8 mouse cellular contexts compared by ENCODE assay signal in genomic region chr5:122146056-122146580, GRCm38 (mm10). TPM values are rescaled to one million over a fixed set of nuclear protein-coding genes. Genes with fewer than 3 reads are reported as not detected.
DNase-seq lines count a peak whose midpoint lies in the region; ATAC-seq and TF ChIP-seq lines count a peak whose summit lies in the region.

No protein-coding gene starts in this region.

- no peaks in the 10 kb centered on the region for H3K36me3 ChIP-seq in ES-E14 (ENCODE audit: control insufficient read depth, insufficient read depth, low read length, poor library complexity, severe bottlenecking)
- no peaks in the 10 kb centered on the region for H3K36me3 ChIP-seq in hindbrain, postnatal 0 days (ENCODE audit: insufficient read depth, low read length)
- H3K36me3 ChIP-seq in liver, embryonic 16.5 days (ENCODE audit: control insufficient read depth, insufficient read depth), result no peaks in the 10 kb centered on the region

- peak; percentile 49 for DNase-seq in adrenal gland, adult 2 months
- no peak for DNase-seq in adrenal gland, postnatal 4 days (ENCODE audit: low spot score in 2 of 2)
- DNase-seq in ES-E14 (ENCODE audit: low read depth, low spot score), result no peak
- DNase-seq in gastrocnemius, postnatal 25 days, result peak; percentile 76
- no peak for DNase-seq in hindbrain, postnatal 0 days (ENCODE audit: low spot score)
- peak; percentile 91 for DNase-seq in skeletal muscle tissue, adult 2 months (ENCODE audit: low read depth, low spot score)

- peak overlapping the region; percentile 38; the same call in 1 of the 2 replicates for H3K27ac ChIP-seq in ES-E14 (ENCODE audit: insufficient read depth, low read depth, low read length, poor library complexity, severe bottlenecking)
- H3K27ac ChIP-seq in hindbrain, postnatal 0 days, result peak overlapping the region; percentile 60; the same call in 1 of the 2 replicates
- H3K27ac ChIP-seq in liver, embryonic 16.5 days (ENCODE audit: low read length), result peak overlapping the region; percentile 46

- H3K4me3 ChIP-seq in ES-E14 (ENCODE audit: insufficient read depth in 1 of 2, low read depth in 1 of 2, low read length in 2 of 2, poor library complexity in 1 of 2, severe bottlenecking in 1 of 2), result peak overlapping the region in 1 of 2 experiments; percentile 49; a peak in 2 of 4 replicates
- H3K4me3 ChIP-seq in hindbrain, postnatal 0 days (ENCODE audit: low read length), result no peak overlapping the region
- H3K4me3 ChIP-seq in liver, embryonic 16.5 days (ENCODE audit: low read depth, low read length), result peak overlapping the region; percentile 58

- no peak for TF ChIP-seq CTCF in hindbrain, postnatal 0 days (IDR thresholded peaks at IDR 0.05; ENCODE audit: low read depth)

- in situ Hi-C loops in ES-E14 (cut with MboI; ENCODE audit: low sequenced_read_pairs in 2 of 2, unreplicated experiment in 2 of 2), result no loop called here

- no peaks in the 10 kb centered on the region for H3K27me3 ChIP-seq in hindbrain, postnatal 0 days (ENCODE audit: insufficient read depth, low read length)
- no peaks in the 10 kb centered on the region for H3K27me3 ChIP-seq in liver, embryonic 16.5 days (ENCODE audit: control insufficient read depth, insufficient read depth, low read depth, low read length)

- 56% methylated on average over 10 of the region's 10 CpGs for WGBS in hindbrain, postnatal 0 days
- WGBS in liver, embryonic 16.5 days (ENCODE audit: insufficient replicate concordance), result 20% methylated on average over 10 of the region's 10 CpGs

- H3K9me3 ChIP-seq in ES-E14 (ENCODE audit: control insufficient read depth, insufficient read depth, low read depth, low read length), result no peaks in the 10 kb centered on the region
- H3K9me3 ChIP-seq in hindbrain, postnatal 0 days (ENCODE audit: low read length), result no peaks in the 10 kb centered on the region
- H3K9me3 ChIP-seq in liver, embryonic 16.5 days (replicated peaks; ENCODE audit: control insufficient read depth, low read length), result no peaks in the 10 kb centered on the region

- 0 out of 2 replicates have a peak, but pooled peaks have one; percentile 27 for ATAC-seq in hindbrain, postnatal 0 days
- ATAC-seq in liver, embryonic 16.5 days (ENCODE audit: low read depth), result peak; percentile 4; the same call in 1 of the 2 replicates
- no peak for ATAC-seq in cerebellum, adult (ENCODE audit: insufficient number of reproducible peaks, low FRiP score, low TSS enrichment)

- peaks cover 2 to 8% of the 10 kb centered on the region in 2 experiments for H3K4me1 ChIP-seq in ES-E14 (ENCODE audit: control insufficient read depth in 2 of 2, insufficient read depth in 2 of 2, low read length in 2 of 2, poor library complexity in 1 of 2)
- H3K4me1 ChIP-seq in hindbrain, postnatal 0 days (ENCODE audit: insufficient read depth, low read length), result no peaks in the 10 kb centered on the region
- peaks cover 12% of the 10 kb centered on the region for H3K4me1 ChIP-seq in liver, embryonic 16.5 days (ENCODE audit: control insufficient read depth, low read depth, low read length)

- no peak overlapping the region for H3K4me2 ChIP-seq in hindbrain, postnatal 0 days (ENCODE audit: low read depth, low read length)
- H3K4me2 ChIP-seq in liver, embryonic 16.5 days (ENCODE audit: low read depth, low read length), result peak overlapping the region; percentile 71

- H3K9ac ChIP-seq in ES-E14 (ENCODE audit: insufficient read depth, low read depth, low read length, poor library complexity, severe bottlenecking), result peak overlapping the region; percentile 6; the same call in 1 of the 2 replicates
- no peak overlapping the region for H3K9ac ChIP-seq in hindbrain, postnatal 0 days (replicated peaks; ENCODE audit: low read length)
- H3K9ac ChIP-seq in liver, embryonic 16.5 days (ENCODE audit: low read depth, low read length), result no peak overlapping the region

TF ChIP-seq in ES-E14, 5 proteins besides CTCF, POLR2A, EP300 and RAD21:
- TF ChIP-seq CHD2 (IDR thresholded peaks at IDR 0.05; ENCODE audit: low read depth, low read length) (no peak), MAFK (IDR thresholded peaks at IDR 0.05; ENCODE audit: insufficient read depth, low read depth, low read length) (no peak), ZNF384 (IDR thresholded peaks at IDR 0.05; ENCODE audit: low read depth, low read length) (no peak), HCFC1 (IDR thresholded peaks at IDR 0.05; ENCODE audit: borderline replicate concordance, insufficient read depth, low read length) (no peak), ZC3H11A (IDR thresholded peaks at IDR 0.05; ENCODE audit: borderline replicate concordance, low read depth, low read length) (no peak)

RNA-seq across cellular contexts. Expression of gene Ccdc63, which starts 5.5 kb away (rescaled TPM):
- not detected for total RNA-seq in adrenal gland, adult 2 months (2021)
- polyA plus RNA-seq in adrenal gland, adult 2 months (2012; rRNA removed), result not detected in 2 replicates
- total RNA-seq in adrenal gland, postnatal 4 days (2021), result under 1 TPM; 0.20 to 0.28 TPM
- total RNA-seq in ES-E14 (2012; rRNA removed), result 1.7 and 2.2 TPM in 2 replicates
- not detected for total RNA-seq in gastrocnemius, postnatal 25 days (2021)
- 0.04 and 0.16 TPM in 2 replicates for total RNA-seq in hindbrain, postnatal 0 days (2014; rRNA removed)
- polyA plus RNA-seq in hindbrain, postnatal 0 days (2015; fragmentation: Nextera tagmentation; extraction: Ambion mirVana), result 0.23 TPM in 1 of 2 replicates, not detected in the other
- polyA plus RNA-seq in liver, embryonic 16.5 days (2015; fragmentation: Nextera tagmentation; extraction: Ambion mirVana), result not detected in 2 replicates

RNA-seq across cellular contexts. Expression of gene Ppp1cc, which starts 12.0 kb away (rescaled TPM):
- 100 to 1,000 TPM; 181 to 207 TPM for total RNA-seq in adrenal gland, adult 2 months (2021)
- polyA plus RNA-seq in adrenal gland, adult 2 months (2012; rRNA removed), result 36.4 and 36.6 TPM in 2 replicates
- 100 to 1,000 TPM; 211 to 221 TPM for total RNA-seq in adrenal gland, postnatal 4 days (2021)
- 245 and 265 TPM in 2 replicates for total RNA-seq in ES-E14 (2012; rRNA removed)
- 100 to 1,000 TPM; 111 to 125 TPM for total RNA-seq in gastrocnemius, postnatal 25 days (2021)
- 205 and 207 TPM in 2 replicates for total RNA-seq in hindbrain, postnatal 0 days (2014; rRNA removed)
- polyA plus RNA-seq in hindbrain, postnatal 0 days (2015; fragmentation: Nextera tagmentation; extraction: Ambion mirVana), result 177 and 184 TPM in 2 replicates
- polyA plus RNA-seq in liver, embryonic 16.5 days (2015; fragmentation: Nextera tagmentation; extraction: Ambion mirVana), result 109 and 114 TPM in 2 replicates

RNA-seq across cellular contexts. Expression of gene Myl2, which starts 45.4 kb away (rescaled TPM):
- total RNA-seq in adrenal gland, adult 2 months (2021), result not detected
- not detected in 2 replicates for polyA plus RNA-seq in adrenal gland, adult 2 months (2012; rRNA removed)
- 10 to 100 TPM in 1 of 2 experiments, 1 to 10 TPM in 1; 4.8 to 30.3 TPM for total RNA-seq in adrenal gland, postnatal 4 days (2021)
- total RNA-seq in ES-E14 (2012; rRNA removed), result 0.89 TPM in 1 of 2 replicates, not detected in the other
- total RNA-seq in gastrocnemius, postnatal 25 days (2021), result 1,000 to 10,000 TPM in 1 of 2 experiments, 100 to 1,000 TPM in 1; 354 to 1,320 TPM
- total RNA-seq in hindbrain, postnatal 0 days (2014; rRNA removed), result not detected in 2 replicates
- polyA plus RNA-seq in hindbrain, postnatal 0 days (2015; fragmentation: Nextera tagmentation; extraction: Ambion mirVana), result 2.4 and 3.0 TPM in 2 replicates
- polyA plus RNA-seq in liver, embryonic 16.5 days (2015; fragmentation: Nextera tagmentation; extraction: Ambion mirVana), result 1.9 and 2.3 TPM in 2 replicates

Comparison
In these comparisons a context has a peak if more than half of its experiments do, and no peak if none do; other contexts are left out.
1. DNase-seq: peak in adrenal gland, adult 2 months (single experiment), gastrocnemius, postnatal 25 days (single experiment) and skeletal muscle tissue, adult 2 months (single experiment); none in adrenal gland, postnatal 4 days (0 of 2), ES-E14 (single experiment) and hindbrain, postnatal 0 days (single experiment).
2. RNA of gene Myl2, which starts 45.4 kb away (total RNA-seq): 354 to 1,320 TPM in gastrocnemius, postnatal 25 days; 4.8 to 30.3 TPM in adrenal gland, postnatal 4 days, 0.89 TPM in ES-E14, not detected in adrenal gland, adult 2 months and not detected in hindbrain, postnatal 0 days; every median in the first group is over 10 times any median in the second.
3. Peak in every context shown above with its lines, with median percentiles within 50 percentile points of each other: H3K27ac ChIP-seq.